ENCODE assay signal across 7 mouse cellular contexts in the genomic region with DNA sequence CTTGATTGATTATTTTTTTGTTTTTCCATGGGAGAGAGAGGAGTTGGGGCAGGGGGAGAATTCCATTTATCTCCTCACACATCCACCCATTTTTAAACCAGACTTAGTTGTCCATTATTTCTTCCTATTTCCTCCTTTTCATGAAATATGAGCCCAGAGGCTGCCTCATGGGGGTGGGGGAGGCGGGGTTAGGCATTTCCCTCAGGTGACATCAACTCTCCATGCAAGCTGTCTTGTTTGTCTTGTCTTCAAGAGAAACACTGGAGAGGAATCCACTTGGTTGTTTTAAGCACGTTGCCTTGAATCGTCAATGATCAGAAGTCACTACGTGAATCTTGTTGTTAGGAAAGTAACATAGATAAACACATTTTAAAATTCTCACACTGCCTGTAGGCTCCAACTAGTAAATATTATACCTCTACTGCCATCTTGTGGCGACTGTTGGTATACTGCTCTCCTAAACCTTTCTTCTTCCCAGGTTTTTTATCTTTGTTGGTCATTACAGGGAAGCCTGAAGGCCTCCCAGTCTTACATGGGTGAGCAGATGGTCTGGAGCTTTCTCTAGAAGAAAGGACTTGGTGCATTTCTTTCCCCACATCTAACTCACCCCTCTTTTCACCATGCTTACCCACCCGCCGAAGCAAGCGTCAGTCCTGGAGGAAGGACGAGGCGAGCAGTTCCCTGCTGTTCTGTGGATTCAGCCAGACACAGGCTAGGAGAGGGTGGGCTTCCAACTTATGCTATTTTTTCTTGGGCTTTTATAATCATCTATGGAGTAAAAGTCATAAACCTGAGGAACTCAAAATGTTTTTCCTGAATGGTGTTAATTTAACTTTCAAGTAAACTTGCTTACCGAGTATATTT. TPM values are rescaled to one million over a fixed set of nuclear protein-coding genes. Genes with fewer than 3 reads are reported as not detected.
DNase-seq lines count a peak whose midpoint lies in the region; ATAC-seq and TF ChIP-seq lines count a peak whose summit lies in the region.

No protein-coding gene starts in this region.

- H3K4me1 ChIP-seq in lung, adult 2 months (ENCODE audit: control insufficient read depth, insufficient read depth, low read length): peaks cover 3% of the 10 kb centered on the region; the same call in 1 of the 2 replicates

- ATAC-seq in erythroblast, adult 5-6 weeks (replicated peaks; ENCODE audit: low FRiP score, poor library complexity, severe bottlenecking): peak; percentile 60; the same call in 1 of the 2 replicates

- WGBS in lung, adult 2 months: 47% methylated on average over 11 of the region's 11 CpGs

- TF ChIP-seq POLR2A in lung, adult 2 months (IDR thresholded peaks at IDR 0.05; ENCODE audit: borderline replicate concordance, extremely low read depth, low read depth, low read length): no peak

- peak; percentile 61 for DNase-seq in ES-CJ7 (ENCODE audit: low read depth, low spot score)
- peak; percentile 75 for DNase-seq in adrenal gland, postnatal 10 days
- DNase-seq in heart, postnatal 10 days: peak; percentile 68 to 84
- peak; percentile 75 for DNase-seq in layer of hippocampus, adult 11-12 months (ENCODE audit: low spot score)
- DNase-seq in lung, adult 2 months: peak; percentile 40
- DNase-seq in retina, adult 2 months (ENCODE audit: low read depth, low spot score): peak; percentile 28

- intact Hi-C loops in heart, postnatal 10 days (cut with DNase I): loop anchor here (10.0 kb wide), 1 partner anchor 671 kb away; a partner anchor contains a TSS

- no peak overlapping the region for H3K4me3 ChIP-seq in lung, adult 2 months (replicated peaks; ENCODE audit: extremely low read depth, low read depth, low read length)

- TF ChIP-seq CTCF in lung, adult 2 months (IDR thresholded peaks at IDR 0.05; ENCODE audit: insufficient read depth, low read length): 0 out of 2 replicates have a peak, but pooled peaks have one; percentile 1

RNA-seq across cellular contexts. Expression of a gene that starts 8.7 kb away (rescaled TPM):
- total RNA-seq in adrenal gland, postnatal 10 days (2021): 10 to 100 TPM in 1 of 2 experiments, 1 to 10 TPM in 1; 8.2 to 13.4 TPM
- total RNA-seq in erythroblast, adult 5-6 weeks (2015; ENCODE audit: low replicate concordance): not detected in 2 replicates
- 0.28 TPM in 1 of 2 replicates, not detected in the other for total RNA-seq in erythroblast, adult 5-6 weeks (2017; ENCODE audit: low replicate concordance)
- 10 to 100 TPM; 20.8 to 25.6 TPM for total RNA-seq in heart, postnatal 10 days (2021)
- polyA plus RNA-seq in lung, adult 2 months (2012; rRNA removed): 4.1 and 6.0 TPM in 2 replicates

Comparison
In these comparisons a context has a peak if more than half of its experiments do, and no peak if none do; other contexts are left out.
1. RNA of a gene that starts 8.7 kb away (total RNA-seq): 20.8 to 25.6 TPM in heart, postnatal 10 days and 8.2 to 13.4 TPM in adrenal gland, postnatal 10 days; 0.28 TPM in erythroblast, adult 5-6 weeks; every median in the first group is over 4 times any median in the second.
2. Peak in every context shown above with its lines, with median percentiles within 50 percentile points of each other: DNase-seq.